Mouse (Mus musculus) kidney, postnatal 25 days (tissue): ENCODE measurements around the gene Olfr1189.
"Not testable (repeated sequence)": the region's sequence is repeated elsewhere in the genome, so short reads cannot be mapped to it uniquely, and the experiment has no call there.

Experiments used
- DNase-seq, 2 experiments: peaks; one replicate each; pipeline ENCODE4 v3.0.0; 2021; ENCODE audit warnings: mixed read lengths in 2 of 2

Gene Olfr1189

GRCm38 (mm10) chr2:88586154-88586553 lies at the start of gene Olfr1189:
TSS of gene Olfr1189 (plus strand) at chr2:88586454.
- DNase-seq = no peak

- DNase-seq = no peak
Measured at GRCm38 (mm10) chr2:88556635-88557034, 29.6 kb upstream of the Olfr1189 start, which contains the start of gene Olfr1188. TSS of gene Olfr1188 (plus strand) at chr2:88556935.

DNA sequence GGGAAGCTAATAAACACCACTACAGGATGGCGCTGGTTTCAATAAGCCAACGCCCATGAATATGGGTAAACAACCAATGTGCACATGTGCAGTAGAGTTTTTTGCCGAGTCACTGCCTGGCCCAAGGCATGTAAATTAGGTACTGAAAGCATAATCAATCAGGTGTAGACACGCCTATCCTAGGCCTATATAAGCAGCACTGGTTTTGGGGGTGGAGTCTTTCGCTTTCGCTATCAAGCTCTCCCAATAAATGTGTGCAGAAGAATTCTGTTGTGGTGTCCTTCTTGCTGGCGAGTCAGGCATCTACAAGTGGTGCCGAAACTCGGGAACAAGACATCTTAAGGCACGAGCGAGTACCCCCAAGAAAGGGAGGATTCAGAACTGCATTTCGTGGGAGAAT lies 13.6 kb upstream of the Olfr1189 start:
- DNase-seq = not testable (repeated sequence)

DNA sequence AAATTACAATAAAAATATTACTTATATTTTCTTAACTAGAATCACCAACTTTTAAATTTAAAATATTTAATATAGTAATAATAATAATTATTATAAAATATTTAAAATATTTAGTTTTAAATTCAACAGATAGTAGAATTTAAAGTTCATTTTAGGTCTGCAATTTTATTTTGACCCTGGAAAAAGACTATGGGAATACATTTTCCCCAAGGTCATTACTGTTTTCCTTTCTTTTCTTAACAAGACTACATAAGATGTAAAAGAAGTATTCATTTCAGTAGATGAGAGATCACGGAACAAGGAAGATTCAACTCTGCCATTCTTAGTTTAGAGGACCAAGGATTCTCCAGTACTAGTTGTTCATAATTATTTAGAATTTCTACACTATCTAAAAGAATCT lies 54.0 kb downstream of the Olfr1189 start, which contains the start of gene Olfr1191-ps1:
Gene Olfr1191-ps1 (plus strand): TSS at position 301 of the 400 bp plus-strand sequence.
- not testable (repeated sequence) for DNase-seq
